Mouse (Mus musculus) stomach, embryonic 15.5 days (tissue): ENCODE data around the gene Wipf3. TPM values are rescaled to one million over a fixed set of nuclear protein-coding genes. Genes with fewer than 3 reads are reported as not detected.

Source experiments
- ATAC-seq: fragments of 200-750 bp; cut with Nextera tagmentation; 2 replicates; pipeline ENCODE4 v1.8.0; 2017; ENCODE audit warnings: low read depth, moderate number of reproducible peaks, moderate TSS enrichment; ENCODE audit not compliant: insufficient read depth, low FRiP score
- H3K27ac ChIP-seq: fragments of 300-500 bp; sonication (generic); 2 replicates; pipeline ENCODE4 v1.5.1; 2015; ENCODE audit warnings: mild to moderate bottlenecking, inconsistent platforms
- H3K27me3 ChIP-seq: fragments of 300-500 bp; sonication (generic); replicated peaks from 2 replicates; pipeline ENCODE4 v1.6.1; 2015; ENCODE audit warnings: inconsistent platforms
- H3K36me3 ChIP-seq: fragments of 300-500 bp; sonication (generic); 2 replicates; pipeline ENCODE4 v1.6.1; 2015; ENCODE audit warnings: inconsistent platforms
- H3K4me1 ChIP-seq: fragments of 300-500 bp; sonication (generic); 2 replicates; pipeline ENCODE4 v1.6.1; 2015; ENCODE audit warnings: inconsistent platforms
- H3K4me2 ChIP-seq: fragments of 300-500 bp; sonication (generic); 2 replicates; pipeline ENCODE4 v1.6.1; 2015; ENCODE audit warnings: mild to moderate bottlenecking, inconsistent platforms
- H3K4me3 ChIP-seq: fragments of 300-500 bp; sonication (generic); replicated peaks from 2 replicates; pipeline ENCODE4 v1.5.1; 2015; ENCODE audit warnings: inconsistent platforms
- H3K9ac ChIP-seq: fragments of 300-500 bp; sonication (generic); 2 replicates; pipeline ENCODE4 v1.6.1; 2015; ENCODE audit warnings: inconsistent platforms
- H3K9me3 ChIP-seq: fragments of 300-500 bp; sonication (generic); 2 replicates; pipeline ENCODE4 v1.6.1; 2016; ENCODE audit warnings: inconsistent platforms
- WGBS: fragments of 180-500 bp; shearing (Covaris S2); methylation state at CpG from one replicate; pipeline ENCODE4 v1.1.7; 2015; 5-methylcytosine and 5-hydroxymethylcytosine counted together
- polyA plus RNA-seq: library from polyadenylated mRNA; unstranded; fragments of >200 nt; fragmentation: Nextera tagmentation; extraction: Ambion mirVana; gene quantifications from 2 replicates; pipeline ENCODE4 v1.2.1, GENCODE M21; 2015

Wipf3 gene
- polyA plus RNA-seq, 1 experiment from 2014 or later: 0.89 TPM

- Histone ChIP-seq H3K9me3 (no peaks in the 10 kb centered on the region), H3K9ac (no peak overlapping the region), H3K4me2 (peak overlapping the region; percentile 59), H3K4me3 (0 out of 2 replicates have a peak overlapping the region, but pooled peaks have one; percentile 29), H3K27me3 (0 out of 2 replicates have a peak, but pooled peaks cover 8% of the 10 kb centered on the region), H3K36me3 (no peaks in the 10 kb centered on the region), H3K27ac (no peak overlapping the region), H3K4me1 (0 out of 2 replicates have a peak, but pooled peaks cover 5% of the 10 kb centered on the region)
- no peak; the same call in 1 of the 2 replicates for ATAC-seq
- 29% methylated on average over 12 of the region's 12 CpGs for WGBS
Observed at GRCm38 (mm10) chr6:54485000-54485399, 55.6 kb downstream of the Wipf3 start.

- peak overlapping the region; percentile 29 for H3K4me3 ChIP-seq
- no peak overlapping the region for H3K9ac ChIP-seq
Observed at GRCm38 (mm10) chr6:54485435-54485901, 56.1 kb downstream of the Wipf3 start.

GRCm38 (mm10) chr6:54485973-54486569, 56.7 kb downstream of the Wipf3 start:
- Histone ChIP-seq H3K4me1 (0 out of 2 replicates have a peak, but pooled peaks cover 5% of the 10 kb centered on the region), H3K36me3 (no peaks in the 10 kb centered on the region), H3K9me3 (no peaks in the 10 kb centered on the region), H3K9ac (no peak overlapping the region), H3K27me3 (0 out of 2 replicates have a peak, but pooled peaks cover 8% of the 10 kb centered on the region), H3K4me2 (peak overlapping the region; percentile 59), H3K4me3 (peak overlapping the region; percentile 29), H3K27ac (no peak overlapping the region)
- WGBS: 35% methylated on average over 6 of the region's 6 CpGs
- no peak for ATAC-seq

More at GRCm38 (mm10) chr6:54485435-54485901, 56.1 kb downstream of the Wipf3 start:
- peak overlapping the region; percentile 59 for H3K4me2 ChIP-seq
- 5% methylated on average over 21 of the region's 25 CpGs for WGBS
- ATAC-seq: no peak; the same call in 1 of the 2 replicates
- 0 out of 2 replicates have a peak, but pooled peaks cover 8% of the 10 kb centered on the region for H3K27me3 ChIP-seq
- no peaks in the 10 kb centered on the region for H3K9me3 ChIP-seq
- 0 out of 2 replicates have a peak, but pooled peaks cover 5% of the 10 kb centered on the region for H3K4me1 ChIP-seq
- no peak overlapping the region for H3K27ac ChIP-seq
- H3K36me3 ChIP-seq: no peaks in the 10 kb centered on the region

- WGBS: 46% methylated on average over 7 of the region's 7 CpGs
- no peak for ATAC-seq
Observed at GRCm38 (mm10) chr6:54491074-54491473, 61.7 kb downstream of the Wipf3 start.

GRCm38 (mm10) chr6:54494097-54494496, 64.7 kb downstream of the Wipf3 start:
- no peak overlapping the region for H3K4me2 ChIP-seq
- no peaks in the 10 kb centered on the region for H3K4me1 ChIP-seq
- H3K9me3 ChIP-seq: no peaks in the 10 kb centered on the region
- no peaks in the 10 kb centered on the region for H3K36me3 ChIP-seq
- no peak for ATAC-seq
- no peaks in the 10 kb centered on the region; the same call in 1 of the 2 replicates for H3K27me3 ChIP-seq
- no peak overlapping the region for H3K27ac ChIP-seq
- H3K9ac ChIP-seq: no peak overlapping the region
- H3K4me3 ChIP-seq: no peak overlapping the region

More at GRCm38 (mm10) chr6:54491074-54491473, 61.7 kb downstream of the Wipf3 start:
- Histone ChIP-seq H3K4me2 (no peak overlapping the region), H3K27ac (no peak overlapping the region), H3K4me3 (no peak overlapping the region), H3K9ac (no peak overlapping the region), H3K36me3 (no peaks in the 10 kb centered on the region), H3K4me1 (no peaks in the 10 kb centered on the region), H3K27me3 (peaks cover 4% of the 10 kb centered on the region; the same call in 1 of the 2 replicates), H3K9me3 (no peaks in the 10 kb centered on the region)

GRCm38 (mm10) chr6:54494612-54495398, 65.4 kb downstream of the Wipf3 start:
- no peaks in the 10 kb centered on the region; the same call in 1 of the 2 replicates for H3K27me3 ChIP-seq
- H3K9me3 ChIP-seq: no peaks in the 10 kb centered on the region
- H3K4me3 ChIP-seq: no peak overlapping the region
- H3K27ac ChIP-seq: no peak overlapping the region
- WGBS: 78% methylated on average over 11 of the region's 11 CpGs
- H3K4me2 ChIP-seq: no peak overlapping the region
- H3K4me1 ChIP-seq: no peaks in the 10 kb centered on the region
- no peaks in the 10 kb centered on the region for H3K36me3 ChIP-seq
- ATAC-seq: no peak
- no peak overlapping the region for H3K9ac ChIP-seq

GRCm38 (mm10) chr6:54496214-54496613, 66.8 kb downstream of the Wipf3 start:
- Histone ChIP-seq H3K27ac (no peak overlapping the region), H3K9me3 (no peaks in the 10 kb centered on the region), H3K4me2 (no peak overlapping the region), H3K9ac (no peak overlapping the region), H3K4me3 (no peak overlapping the region), H3K36me3 (no peaks in the 10 kb centered on the region), H3K27me3 (no peaks in the 10 kb centered on the region; the same call in 1 of the 2 replicates), H3K4me1 (no peaks in the 10 kb centered on the region)
- no peak for ATAC-seq
- WGBS: 84% methylated on average over 7 of the region's 7 CpGs

- H3K9me3 ChIP-seq: no peaks in the 10 kb centered on the region
- no peak for ATAC-seq
- H3K27me3 ChIP-seq: no peaks in the 10 kb centered on the region
- 48% methylated on average over 6 of the region's 6 CpGs for WGBS
- H3K4me1 ChIP-seq: no peaks in the 10 kb centered on the region
- no peak overlapping the region for H3K9ac ChIP-seq
- H3K27ac ChIP-seq: no peak overlapping the region
- no peak overlapping the region for H3K4me2 ChIP-seq
- no peaks in the 10 kb centered on the region for H3K36me3 ChIP-seq
- no peak overlapping the region for H3K4me3 ChIP-seq
Observed at GRCm38 (mm10) chr6:54502661-54503115, 73.3 kb downstream of the Wipf3 start.

- ATAC-seq: no peak
- Histone ChIP-seq H3K4me3 (no peak overlapping the region), H3K27ac (no peak overlapping the region), H3K9ac (no peak overlapping the region), H3K27me3 (no peaks in the 10 kb centered on the region), H3K4me2 (no peak overlapping the region), H3K4me1 (0 out of 2 replicates have a peak, but pooled peaks cover 4% of the 10 kb centered on the region), H3K36me3 (no peaks in the 10 kb centered on the region), H3K9me3 (no peaks in the 10 kb centered on the region)
- 78% methylated on average over 11 of the region's 11 CpGs for WGBS
Observed at GRCm38 (mm10) chr6:54506318-54506717, 76.9 kb downstream of the Wipf3 start.

- H3K9me3 ChIP-seq: no peaks in the 10 kb centered on the region
- WGBS: 36% methylated on average over 8 of the region's 8 CpGs
- no peak overlapping the region for H3K4me3 ChIP-seq
- no peak for ATAC-seq
- no peak overlapping the region for H3K27ac ChIP-seq
- 0 out of 2 replicates have a peak, but pooled peaks cover 4% of the 10 kb centered on the region for H3K4me1 ChIP-seq
- H3K27me3 ChIP-seq: no peaks in the 10 kb centered on the region
- H3K9ac ChIP-seq: no peak overlapping the region
- no peak overlapping the region for H3K4me2 ChIP-seq
- H3K36me3 ChIP-seq: no peaks in the 10 kb centered on the region
Observed at GRCm38 (mm10) chr6:54507002-54507401, 77.6 kb downstream of the Wipf3 start.

- Histone ChIP-seq H3K4me3 (no peak overlapping the region), H3K27me3 (no peaks in the 10 kb centered on the region), H3K9ac (no peak overlapping the region), H3K9me3 (no peaks in the 10 kb centered on the region), H3K36me3 (no peaks in the 10 kb centered on the region), H3K4me2 (no peak overlapping the region), H3K27ac (no peak overlapping the region), H3K4me1 (0 out of 2 replicates have a peak, but pooled peaks cover 4% of the 10 kb centered on the region)
- no peak for ATAC-seq
- WGBS: 55% methylated on average over 5 of the region's 5 CpGs
Observed at GRCm38 (mm10) chr6:54507808-54508207, 78.4 kb downstream of the Wipf3 start.
